ENCODE assay signal across 8 mouse cellular contexts in the genomic region with DNA sequence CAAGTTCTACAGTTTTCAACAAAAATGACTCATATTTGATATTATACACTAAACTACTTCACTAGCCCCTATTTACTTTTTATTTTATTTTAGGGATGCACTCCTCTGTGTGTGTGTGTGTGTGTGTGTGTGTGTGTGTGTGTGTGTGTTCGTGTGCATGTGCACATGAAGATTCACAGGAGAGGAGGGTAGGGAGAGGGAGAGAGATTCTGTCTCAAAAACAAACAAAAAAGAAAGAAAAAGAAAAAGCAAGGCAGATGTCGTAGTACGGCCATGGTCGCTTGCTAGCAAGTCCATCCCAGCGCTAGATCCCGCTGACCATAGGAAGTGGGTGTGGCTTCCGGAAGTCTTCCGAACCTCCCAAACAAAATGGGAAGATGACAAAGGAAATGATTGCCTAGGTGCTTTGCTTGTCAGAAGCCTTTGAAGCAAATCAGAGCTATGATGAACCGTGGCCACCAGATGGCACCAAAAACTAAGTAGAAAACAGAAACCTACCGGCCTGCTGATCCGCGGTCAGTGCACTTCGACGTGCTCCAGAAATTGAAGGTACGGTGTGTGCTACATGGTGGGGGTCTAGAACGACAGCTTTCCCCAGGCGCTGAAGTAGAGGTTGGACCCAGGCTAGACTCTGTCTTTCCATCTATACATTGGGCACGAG. TPM values are rescaled to one million over a fixed set of nuclear protein-coding genes. Genes with fewer than 3 reads are reported as not detected.
DNase-seq lines count a peak whose midpoint lies in the region; ATAC-seq and TF ChIP-seq lines count a peak whose summit lies in the region.

No protein-coding gene starts in this region.

- H3K27me3 ChIP-seq in Patski, result no peaks in the 10 kb centered on the region
- H3K27me3 ChIP-seq in hindbrain, embryonic 12.5 days, result peaks cover 5% of the 10 kb centered on the region

- peak; percentile 87 for TF ChIP-seq CTCF in Patski (IDR thresholded peaks at IDR 0.05)

- H3K4me1 ChIP-seq in hindbrain, embryonic 12.5 days, result no peaks in the 10 kb centered on the region

- H3K4me3 ChIP-seq in hindbrain, embryonic 12.5 days, result peak overlapping the region; percentile 16

- no peak for DNase-seq in Patski (ENCODE audit: low read depth, low spot score)
- DNase-seq in cerebellum, postnatal 10 days, result peak; percentile 93 to 94
- peak; percentile 32 to 70 for DNase-seq in frontal cortex, postnatal 10 days (ENCODE audit: low spot score in 2 of 2)
- peak; percentile 84 to 88 for DNase-seq in layer of hippocampus, postnatal 10 days (ENCODE audit: low spot score in 2 of 2)
- DNase-seq in lung, postnatal 10 days, result peak; percentile 92
- peak; percentile 81 for DNase-seq in ovary, postnatal 14 days (ENCODE audit: low spot score)
- peak; percentile 70 to 87 for DNase-seq in thymus, postnatal 10 days (ENCODE audit: low spot score in 2 of 2)

- CTCF ChIA-PET in Patski (lab: Charles Lee), result interaction anchor here (0.8 to 1.3 kb wide), 4 partner anchors 132 to 166 kb away, joined by 3 to 4 read pairs (median 3); no protein-coding TSS in a partner anchor

- WGBS in hindbrain, embryonic 12.5 days, result 4% methylated on average over 18 of the region's 18 CpGs

- H3K4me2 ChIP-seq in hindbrain, embryonic 12.5 days (replicated peaks), result peak overlapping the region; percentile 44

- POLR2A ChIA-PET in Patski (lab: Charles Lee), result interaction anchor here (0.6 to 1.5 kb wide), 3 partner anchors 82 to 604 kb away, joined by 3 to 4 read pairs (median 3); no protein-coding TSS in a partner anchor

- H3K9ac ChIP-seq in hindbrain, embryonic 12.5 days, result no peak overlapping the region; the same call in 1 of the 2 replicates

- H3K36me3 ChIP-seq in hindbrain, embryonic 12.5 days, result no peaks in the 10 kb centered on the region

- no peaks in the 10 kb centered on the region for H3K9me3 ChIP-seq in hindbrain, embryonic 12.5 days (replicated peaks)

- no peak overlapping the region for H3K27ac ChIP-seq in hindbrain, embryonic 12.5 days

- in situ Hi-C loops in Patski (cut with MboI; ENCODE audit: low pct_unique_long_range_greater_than_20kb), result no loop called here

- no peak for ATAC-seq in Patski
- peak; percentile 78 for ATAC-seq in hindbrain, embryonic 12.5 days (ENCODE audit: low FRiP score)

RNA-seq across cellular contexts. Expression of a gene that starts 20.1 kb away (rescaled TPM):
- 7.8 TPM for polyA plus RNA-seq in Patski (2021)
- 0.15 TPM in 1 of 2 replicates, not detected in the other for polyA plus RNA-seq in hindbrain, embryonic 12.5 days (2016; fragmentation: Nextera tagmentation; extraction: Ambion mirVana)
- under 1 TPM; 0.18 to 0.22 TPM for total RNA-seq in layer of hippocampus, postnatal 10 days (2021)

RNA-seq across cellular contexts. Expression of a gene that starts 36.6 kb away (rescaled TPM):
- polyA plus RNA-seq in Patski (2021), result 53.6 TPM
- 115 and 123 TPM in 2 replicates for polyA plus RNA-seq in hindbrain, embryonic 12.5 days (2016; fragmentation: Nextera tagmentation; extraction: Ambion mirVana)
- 10 to 100 TPM; 50.4 to 52.6 TPM for total RNA-seq in layer of hippocampus, postnatal 10 days (2021)
